Mouse (Mus musculus) embryonic facial prominence, embryonic 15.5 days (tissue): ENCODE data around the gene Wdfy2. TPM values are rescaled to one million over a fixed set of nuclear protein-coding genes. Genes with fewer than 3 reads are reported as not detected.
"Not testable (repeated sequence)": the region's sequence is repeated elsewhere in the genome, so short reads cannot be mapped to it uniquely, and the experiment has no call there.

Experiments used
- ATAC-seq: fragments of 200-750 bp; cut with Nextera tagmentation; 2 replicates; pipeline ENCODE4 v1.8.0; 2017; ENCODE audit warnings: low read depth, moderate TSS enrichment; ENCODE audit not compliant: insufficient number of reproducible peaks, low FRiP score, low TSS enrichment
- H3K27ac ChIP-seq: fragments of 300-500 bp; sonication (generic); replicated peaks from 2 replicates; pipeline ENCODE4 v1.5.1; 2015; ENCODE audit warnings: mild to moderate bottlenecking, inconsistent platforms
- H3K27me3 ChIP-seq: fragments of 300-500 bp; sonication (generic); 2 replicates; pipeline ENCODE4 v1.6.1; 2015; ENCODE audit warnings: inconsistent platforms
- H3K36me3 ChIP-seq: fragments of 300-500 bp; sonication (generic); 2 replicates; pipeline ENCODE4 v1.6.1; 2015; ENCODE audit warnings: mild to moderate bottlenecking, inconsistent platforms
- H3K4me1 ChIP-seq: fragments of 300-500 bp; sonication (generic); 2 replicates; pipeline ENCODE4 v1.6.1; 2015; ENCODE audit warnings: inconsistent platforms
- H3K4me2 ChIP-seq: fragments of 300-500 bp; sonication (generic); replicated peaks from 2 replicates; pipeline ENCODE4 v1.6.1; 2015; ENCODE audit warnings: mild to moderate bottlenecking, inconsistent platforms
- H3K4me3 ChIP-seq: fragments of 300-500 bp; sonication (generic); replicated peaks from 2 replicates; pipeline ENCODE4 v1.5.1; 2015; ENCODE audit warnings: mild to moderate bottlenecking, inconsistent platforms
- H3K9ac ChIP-seq: fragments of 300-500 bp; sonication (generic); 2 replicates; pipeline ENCODE4 v1.6.1; 2015; ENCODE audit warnings: inconsistent platforms
- H3K9me3 ChIP-seq: fragments of 300-500 bp; sonication (generic); replicated peaks from 2 replicates; pipeline ENCODE4 v1.6.1; 2016; ENCODE audit warnings: inconsistent platforms
- WGBS: fragments of 180-500 bp; shearing (Covaris S2); methylation state at CpG from one replicate; pipeline ENCODE4 v1.1.7; 2015; 5-methylcytosine and 5-hydroxymethylcytosine counted together
- polyA plus RNA-seq: library from polyadenylated mRNA; unstranded; fragments of >200 nt; fragmentation: Nextera tagmentation; extraction: Ambion mirVana; gene quantifications from 2 replicates; pipeline ENCODE4 v1.2.1, GENCODE M21; 2015

Wdfy2 gene
- polyA plus RNA-seq, 1 experiment from 2014 or later: 8.2 TPM

DNA sequence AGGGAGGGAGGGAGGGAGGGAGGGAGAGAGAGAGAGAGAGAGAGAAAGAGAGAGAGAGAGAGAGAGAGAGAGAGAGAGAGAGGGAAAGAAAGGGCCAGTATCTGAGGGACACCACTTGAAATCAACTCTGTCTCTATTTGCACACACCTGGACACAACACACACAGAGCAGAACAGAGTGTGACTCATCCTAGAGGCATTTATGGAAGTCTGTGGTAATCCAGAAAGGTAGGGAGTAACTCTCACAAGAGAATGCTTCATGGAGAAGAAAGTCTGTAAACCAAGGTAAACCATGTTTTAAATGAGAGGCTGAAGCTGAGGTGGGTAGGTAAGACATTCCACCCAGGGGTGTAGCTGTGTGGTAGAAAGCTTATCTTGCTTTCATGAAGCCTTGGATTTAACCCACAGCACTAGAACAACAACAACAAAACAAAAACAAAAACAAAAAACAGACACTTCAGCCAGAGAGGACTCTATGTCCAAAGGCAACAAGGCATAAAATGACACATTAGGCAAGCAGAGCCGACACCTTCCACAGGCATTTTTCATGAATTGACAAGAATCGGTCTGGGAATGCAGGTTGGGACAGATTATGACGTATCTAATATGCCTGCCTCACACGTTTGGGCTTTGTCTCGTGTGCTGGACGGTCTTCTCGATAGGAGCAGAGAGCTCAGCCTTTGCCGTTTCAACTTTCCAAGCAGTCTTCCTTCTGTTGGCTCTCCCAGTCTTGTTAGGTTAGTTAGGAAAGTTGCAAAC lies 11.7 kb upstream of the Wdfy2 start:
- ATAC-seq: no peak
- WGBS: 62% methylated on average over 8 of the region's 8 CpGs
- H3K4me3 ChIP-seq: no peak overlapping the region
- H3K9me3 ChIP-seq: no peaks in the 10 kb centered on the region
- no peaks in the 10 kb centered on the region for H3K36me3 ChIP-seq
- H3K27ac ChIP-seq: no peak overlapping the region
- H3K27me3 ChIP-seq: no peaks in the 10 kb centered on the region
- H3K9ac ChIP-seq: no peak overlapping the region
- H3K4me2 ChIP-seq: no peak overlapping the region
- H3K4me1 ChIP-seq: no peaks in the 10 kb centered on the region

DNA sequence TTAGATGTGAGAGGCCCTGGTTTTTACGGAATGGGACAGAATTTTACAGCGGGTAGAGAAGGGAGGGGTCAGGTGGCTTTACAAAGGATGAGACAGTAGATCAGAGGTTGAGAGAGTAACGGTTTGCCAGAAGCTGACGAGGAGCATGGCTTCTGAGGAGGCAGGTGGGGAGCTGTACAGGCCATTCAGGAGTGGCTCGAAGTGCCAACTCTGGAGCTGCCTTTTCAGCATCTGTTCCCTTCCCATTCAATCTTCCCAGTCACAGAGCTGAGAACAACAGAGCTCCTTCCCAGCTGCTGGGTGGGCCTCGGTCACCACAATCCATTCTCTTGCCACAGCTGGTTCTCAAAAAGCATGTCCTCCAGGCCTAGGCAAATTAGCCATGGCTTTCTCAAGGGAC lies 8.2 kb upstream of the Wdfy2 start:
- WGBS: 41% methylated on average over 6 of the region's 6 CpGs
- no peaks in the 10 kb centered on the region for H3K27me3 ChIP-seq
- no peak overlapping the region for H3K4me3 ChIP-seq
- no peak overlapping the region for H3K9ac ChIP-seq
- no peaks in the 10 kb centered on the region for H3K4me1 ChIP-seq
- H3K36me3 ChIP-seq: no peaks in the 10 kb centered on the region
- H3K27ac ChIP-seq: no peak overlapping the region
- no peak overlapping the region for H3K4me2 ChIP-seq
- no peaks in the 10 kb centered on the region for H3K9me3 ChIP-seq
- peak; percentile 24; the same call in 1 of the 2 replicates for ATAC-seq

DNA sequence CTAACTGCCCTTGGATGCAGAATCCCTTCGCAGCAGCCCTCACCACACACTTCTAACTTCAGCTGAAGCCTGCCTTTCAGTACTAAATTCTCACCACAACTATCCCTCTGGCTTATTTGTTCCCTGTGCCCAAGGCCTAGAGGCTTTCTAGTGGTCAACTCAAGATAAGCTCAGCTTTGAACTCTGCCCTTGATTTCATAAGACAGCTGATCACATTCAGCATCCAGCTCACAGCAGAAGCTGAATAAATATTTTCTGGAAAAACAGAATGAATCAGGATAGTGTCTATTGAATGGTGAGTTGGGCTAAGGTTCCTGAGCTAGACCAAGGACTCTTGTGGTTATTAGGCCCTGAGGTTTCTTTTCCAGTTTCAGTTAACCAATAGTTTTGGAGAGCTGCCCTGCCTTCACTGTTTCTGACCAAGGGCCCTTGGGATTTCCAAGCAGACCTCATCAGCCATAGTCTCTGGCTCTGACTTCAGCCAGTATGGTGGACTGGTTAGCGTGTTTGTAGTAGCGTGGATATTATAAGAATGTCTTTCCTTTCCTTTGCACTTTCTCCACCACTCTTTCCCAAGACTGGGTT lies 5.7 kb upstream of the Wdfy2 start:
- no peak for ATAC-seq
- 92% methylated on average over 3 of the region's 3 CpGs for WGBS
- no peak overlapping the region for H3K4me2 ChIP-seq
- H3K36me3 ChIP-seq: no peaks in the 10 kb centered on the region
- peaks cover 1% of the 10 kb centered on the region; the same call in 1 of the 2 replicates for H3K4me1 ChIP-seq
- H3K4me3 ChIP-seq: no peak overlapping the region
- H3K27ac ChIP-seq: no peak overlapping the region
- no peaks in the 10 kb centered on the region for H3K9me3 ChIP-seq
- H3K27me3 ChIP-seq: no peaks in the 10 kb centered on the region
- no peak overlapping the region for H3K9ac ChIP-seq

GRCm38 (mm10) chr14:62833036-62833435 lies 4.4 kb upstream of the Wdfy2 start:
- ATAC-seq: no peak
- H3K9ac ChIP-seq: no peak overlapping the region
- no peaks in the 10 kb centered on the region for H3K27me3 ChIP-seq
- H3K36me3 ChIP-seq: no peaks in the 10 kb centered on the region
- 74% methylated on average over 7 of the region's 7 CpGs for WGBS
- H3K4me2 ChIP-seq: no peak overlapping the region
- peaks cover 3% of the 10 kb centered on the region; the same call in 1 of the 2 replicates for H3K4me1 ChIP-seq
- H3K4me3 ChIP-seq: no peak overlapping the region
- H3K27ac ChIP-seq: no peak overlapping the region
- H3K9me3 ChIP-seq: no peaks in the 10 kb centered on the region

DNA sequence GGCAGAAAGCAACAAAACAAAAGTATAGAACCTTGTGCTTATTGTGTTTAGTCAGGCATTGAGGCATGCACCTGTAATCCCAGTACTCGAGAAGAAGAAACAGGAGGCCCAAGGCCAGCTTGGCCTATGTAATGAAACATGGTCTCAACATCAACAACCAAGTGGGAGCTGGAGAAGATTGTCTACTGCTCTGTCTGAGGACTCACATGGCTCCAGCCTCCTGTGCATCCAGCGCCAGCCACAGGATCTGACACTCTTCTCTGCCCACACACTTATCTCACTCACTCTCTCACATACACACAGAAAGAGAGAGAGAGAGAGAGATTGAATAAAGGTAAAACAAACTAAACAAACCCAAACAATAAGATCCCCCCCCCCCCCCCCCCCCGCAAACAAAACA lies 3.9 kb upstream of the Wdfy2 start:
- Histone ChIP-seq H3K9ac (no peak overlapping the region), H3K27me3 (no peaks in the 10 kb centered on the region), H3K36me3 (no peaks in the 10 kb centered on the region), H3K9me3 (no peaks in the 10 kb centered on the region), H3K27ac (no peak overlapping the region), H3K4me3 (no peak overlapping the region), H3K4me2 (no peak overlapping the region), H3K4me1 (peaks cover 6% of the 10 kb centered on the region; the same call in 1 of the 2 replicates)
- 64% methylated on average over 3 of the region's 3 CpGs for WGBS
- no peak for ATAC-seq

GRCm38 (mm10) chr14:62835737-62836136 lies 1.7 kb upstream of the Wdfy2 start:
- H3K9me3 ChIP-seq, H3K4me3 ChIP-seq, H3K4me1 ChIP-seq, H3K9ac ChIP-seq, H3K27ac ChIP-seq, H3K4me2 ChIP-seq, ATAC-seq, H3K27me3 ChIP-seq, H3K36me3 ChIP-seq: not testable (repeated sequence)
- 76% methylated on average over 3 of the region's 3 CpGs for WGBS

DNA sequence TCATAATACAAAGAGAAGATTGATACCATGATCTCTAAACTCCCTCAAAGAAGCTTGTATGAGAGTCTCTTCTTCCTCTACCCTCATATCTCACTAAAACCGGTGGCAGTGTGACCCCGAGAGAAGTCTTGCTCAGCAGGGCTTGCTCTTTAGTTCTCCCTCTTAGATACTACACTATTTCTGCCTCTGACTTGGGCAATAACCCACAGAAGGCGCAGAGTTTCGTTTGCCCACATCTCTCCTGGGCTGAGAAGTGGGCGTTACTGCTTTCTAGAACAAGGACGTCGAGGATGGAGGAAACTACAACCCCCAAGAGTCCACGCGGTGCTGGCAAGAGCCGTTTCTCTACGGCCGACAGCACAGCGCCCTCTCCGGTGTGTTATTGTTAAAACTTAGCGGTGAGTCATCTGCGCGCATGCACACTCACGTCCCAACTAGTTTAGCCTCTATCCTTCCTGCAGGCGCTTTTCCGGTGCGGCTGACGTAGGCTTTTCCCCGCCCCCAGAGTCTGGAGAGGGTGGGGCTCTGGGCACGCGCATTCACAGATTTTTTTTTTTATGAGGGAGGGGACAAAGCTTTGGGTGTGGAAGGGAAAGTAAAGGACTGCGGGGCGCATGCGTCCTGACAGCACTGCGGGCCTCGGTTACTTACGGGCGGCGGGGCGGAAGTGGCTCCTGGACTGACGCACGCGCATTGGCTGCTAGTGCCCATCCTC lies 395 bp upstream of the Wdfy2 start:
- Histone ChIP-seq H3K27ac (peak overlapping the region; percentile 83), H3K4me2 (peak overlapping the region; percentile 70), H3K4me1 (peaks cover 10% of the 10 kb centered on the region), H3K9ac (peak overlapping the region; percentile 26; the same call in 1 of the 2 replicates), H3K27me3 (no peaks in the 10 kb centered on the region), H3K4me3 (peak overlapping the region; percentile 94), H3K36me3 (no peaks in the 10 kb centered on the region), H3K9me3 (no peaks in the 10 kb centered on the region)
- ATAC-seq: peak; percentile 98
- under 1% methylated on average over 37 of the region's 37 CpGs for WGBS

- Histone ChIP-seq H3K9me3 (no peaks in the 10 kb centered on the region), H3K36me3 (no peaks in the 10 kb centered on the region), H3K27ac (peak overlapping the region; percentile 75), H3K4me2 (peak overlapping the region; percentile 70), H3K4me1 (peaks cover 21% of the 10 kb centered on the region), H3K9ac (peak overlapping the region; percentile 75), H3K4me3 (peak overlapping the region; percentile 94), H3K27me3 (no peaks in the 10 kb centered on the region)
- ATAC-seq: no peak
- WGBS: 10% methylated on average over 9 of the region's 9 CpGs
These were observed 858 bp downstream of the Wdfy2 start for GRCm38 (mm10) chr14:62838336-62838735.

GRCm38 (mm10) chr14:62841726-62842125 lies 4.2 kb downstream of the Wdfy2 start:
- no peaks in the 10 kb centered on the region for H3K36me3 ChIP-seq
- no peak for ATAC-seq
- H3K9me3 ChIP-seq: no peaks in the 10 kb centered on the region
- no peaks in the 10 kb centered on the region for H3K27me3 ChIP-seq
- H3K4me3 ChIP-seq: no peak overlapping the region
- H3K4me2 ChIP-seq: no peak overlapping the region
- peaks cover 48% of the 10 kb centered on the region for H3K4me1 ChIP-seq
- no peak overlapping the region for H3K9ac ChIP-seq
- H3K27ac ChIP-seq: 0 out of 2 replicates have a peak overlapping the region, but pooled peaks have one; percentile 63

- Histone ChIP-seq H3K9me3 (no peaks in the 10 kb centered on the region), H3K9ac (no peak overlapping the region), H3K27ac (peak overlapping the region; percentile 63; the same call in 1 of the 2 replicates), H3K36me3 (no peaks in the 10 kb centered on the region), H3K4me3 (no peak overlapping the region), H3K4me1 (peaks cover 46% of the 10 kb centered on the region), H3K27me3 (no peaks in the 10 kb centered on the region), H3K4me2 (no peak overlapping the region)
- ATAC-seq: no peak
These were observed 5.0 kb downstream of the Wdfy2 start for GRCm38 (mm10) chr14:62842495-62842894.

GRCm38 (mm10) chr14:62842976-62843375 lies 5.5 kb downstream of the Wdfy2 start:
- H3K4me2 ChIP-seq: no peak overlapping the region
- no peak overlapping the region for H3K9ac ChIP-seq
- WGBS: 48% methylated on average over 2 of the region's 2 CpGs
- H3K36me3 ChIP-seq: no peaks in the 10 kb centered on the region
- H3K9me3 ChIP-seq: no peaks in the 10 kb centered on the region
- H3K4me3 ChIP-seq: no peak overlapping the region
- H3K27me3 ChIP-seq: no peaks in the 10 kb centered on the region
- ATAC-seq: no peak
- peaks cover 46% of the 10 kb centered on the region for H3K4me1 ChIP-seq
- H3K27ac ChIP-seq: no peak overlapping the region
